Mouse (Mus musculus) forebrain, embryonic 16.5 days (tissue): ENCODE results near the gene Tex14. TPM values are rescaled to one million over a fixed set of nuclear protein-coding genes. Genes with fewer than 3 reads are reported as not detected.
"Not testable (repeated sequence)": the region's sequence is repeated elsewhere in the genome, so short reads cannot be mapped to it uniquely, and the experiment has no call there.

Experiments used
- ATAC-seq: fragments of 200-750 bp; cut with Nextera tagmentation; 2 replicates; pipeline ENCODE4 v1.8.0; 2017; ENCODE audit warnings: mild to moderate bottlenecking, moderate library complexity
- H3K27ac ChIP-seq: fragments of 300-500 bp; sonication (generic); 2 replicates; pipeline ENCODE4 v1.5.1; 2014; ENCODE audit warnings: low read length, control low read depth
- H3K27me3 ChIP-seq: fragments of 300-500 bp; sonication (generic); replicated peaks from 2 replicates; pipeline ENCODE4 v1.6.1; 2014; ENCODE audit warnings: low read length; ENCODE audit not compliant: control insufficient read depth, insufficient read depth
- H3K36me3 ChIP-seq: fragments of 300-500 bp; sonication (generic); 2 replicates; pipeline ENCODE4 v1.6.1; 2014; ENCODE audit not compliant: control insufficient read depth, insufficient read depth
- H3K4me1 ChIP-seq: fragments of 300-500 bp; sonication (generic); replicated peaks from 2 replicates; pipeline ENCODE4 v1.6.1; 2014; ENCODE audit warnings: low read length; ENCODE audit not compliant: control insufficient read depth, insufficient read depth
- H3K4me2 ChIP-seq: fragments of 300-500 bp; sonication (generic); 2 replicates; pipeline ENCODE4 v1.6.1; 2014; ENCODE audit warnings: mild to moderate bottlenecking, low read length, control low read depth
- H3K4me3 ChIP-seq: fragments of 300-500 bp; sonication (generic); replicated peaks from 2 replicates; pipeline ENCODE4 v1.5.1; 2014; ENCODE audit warnings: mild to moderate bottlenecking, low read length, control low read depth
- H3K9ac ChIP-seq: fragments of 300-500 bp; sonication (generic); replicated peaks from 2 replicates; pipeline ENCODE4 v1.6.1; 2014; ENCODE audit warnings: low read depth, low read length, control low read depth
- H3K9me3 ChIP-seq: fragments of 300-500 bp; sonication (generic); 2 replicates; pipeline ENCODE4 v1.6.1; 2016; ENCODE audit warnings: low read length; ENCODE audit not compliant: control insufficient read depth
- WGBS: fragments of 180-500 bp; shearing (Covaris S2); extraction: QIAGEN DNeasy Blood & Tissue Kit; methylation state at CpG from one replicate; pipeline ENCODE4 v1.1.7; 2014; 5-methylcytosine and 5-hydroxymethylcytosine counted together
- polyA plus RNA-seq: library from polyadenylated mRNA; unstranded; fragments of >200 nt; fragmentation: Nextera tagmentation; extraction: Ambion mirVana; gene quantifications from 2 replicates; pipeline ENCODE4 v1.2.1, GENCODE M21; 2015

The Tex14 gene
- polyA plus RNA-seq, 1 experiment from 2014 or later = 0.63 TPM

DNA sequence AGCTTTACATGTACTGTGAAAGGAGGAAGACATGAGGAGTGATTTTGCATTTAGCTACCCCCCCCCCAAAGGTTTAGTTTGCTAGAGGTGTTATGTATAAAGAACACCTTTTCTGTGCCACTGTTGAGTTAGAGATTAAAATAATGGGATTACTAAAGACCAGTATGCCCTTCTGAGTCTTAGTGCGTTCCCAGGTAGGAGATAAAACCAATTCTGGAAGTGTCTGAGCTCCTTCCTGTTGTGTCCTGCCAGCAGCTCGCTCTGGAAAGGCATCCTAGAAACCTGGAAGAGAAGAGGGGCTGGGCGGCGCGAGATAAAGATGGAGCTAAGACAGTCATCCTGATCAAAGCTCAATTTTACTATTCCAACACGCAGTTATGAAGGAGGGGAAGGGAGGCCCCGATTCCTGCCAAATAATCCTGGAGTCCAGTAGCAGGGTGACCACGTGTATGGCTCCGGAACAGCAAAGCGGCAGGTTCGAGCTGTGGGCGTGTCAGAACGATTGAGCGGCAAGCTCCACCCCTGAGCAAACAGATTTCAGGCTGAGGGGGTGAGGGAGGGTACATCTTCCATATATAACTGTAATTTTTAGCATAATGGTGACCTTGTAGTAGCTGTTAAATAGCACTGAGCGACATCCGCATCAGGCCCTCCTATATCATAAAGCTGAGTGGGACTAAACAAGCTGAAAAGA, 40.0 kb downstream of the Tex14 start:
- Histone ChIP-seq H3K36me3 (no peaks in the 10 kb centered on the region), H3K9ac (no peak overlapping the region), H3K4me3 (no peak overlapping the region), H3K9me3 (no peaks in the 10 kb centered on the region), H3K4me2 (no peak overlapping the region), H3K27me3 (no peaks in the 10 kb centered on the region), H3K27ac (no peak overlapping the region), H3K4me1 (peaks cover 11% of the 10 kb centered on the region; the same call in 1 of the 2 replicates)
- ATAC-seq = no peak
- WGBS = 9% methylated on average over 16 of the region's 16 CpGs

- 94% methylated on average over 2 of the region's 4 CpGs for WGBS
- H3K9me3 ChIP-seq, H3K4me2 ChIP-seq, H3K9ac ChIP-seq, ATAC-seq, H3K4me3 ChIP-seq, H3K27ac ChIP-seq, H3K27me3 ChIP-seq, H3K36me3 ChIP-seq: not testable (repeated sequence)
- H3K4me1 ChIP-seq = peaks cover 11% of the 10 kb centered on the region; the same call in 1 of the 2 replicates
Measured at GRCm38 (mm10) chr11:87445593-87445992, 40.7 kb downstream of the Tex14 start.

GRCm38 (mm10) chr11:87446159-87446558, 41.3 kb downstream of the Tex14 start:
- peaks cover 11% of the 10 kb centered on the region; the same call in 1 of the 2 replicates for H3K4me1 ChIP-seq
- no peaks in the 10 kb centered on the region for H3K9me3 ChIP-seq
- H3K27me3 ChIP-seq = no peaks in the 10 kb centered on the region
- H3K36me3 ChIP-seq = no peaks in the 10 kb centered on the region
- ATAC-seq = no peak
- H3K27ac ChIP-seq = no peak overlapping the region
- H3K4me3 ChIP-seq = no peak overlapping the region
- 89% methylated on average over 3 of the region's 3 CpGs for WGBS
- no peak overlapping the region for H3K9ac ChIP-seq
- no peak overlapping the region for H3K4me2 ChIP-seq

GRCm38 (mm10) chr11:87447429-87447828, 42.6 kb downstream of the Tex14 start:
- Histone ChIP-seq H3K9me3 (no peaks in the 10 kb centered on the region), H3K36me3 (no peaks in the 10 kb centered on the region), H3K4me1 (peaks cover 7% of the 10 kb centered on the region; the same call in 1 of the 2 replicates), H3K9ac (no peak overlapping the region), H3K4me2 (no peak overlapping the region), H3K27me3 (no peaks in the 10 kb centered on the region), H3K27ac (no peak overlapping the region), H3K4me3 (no peak overlapping the region)
- ATAC-seq = no peak

DNA sequence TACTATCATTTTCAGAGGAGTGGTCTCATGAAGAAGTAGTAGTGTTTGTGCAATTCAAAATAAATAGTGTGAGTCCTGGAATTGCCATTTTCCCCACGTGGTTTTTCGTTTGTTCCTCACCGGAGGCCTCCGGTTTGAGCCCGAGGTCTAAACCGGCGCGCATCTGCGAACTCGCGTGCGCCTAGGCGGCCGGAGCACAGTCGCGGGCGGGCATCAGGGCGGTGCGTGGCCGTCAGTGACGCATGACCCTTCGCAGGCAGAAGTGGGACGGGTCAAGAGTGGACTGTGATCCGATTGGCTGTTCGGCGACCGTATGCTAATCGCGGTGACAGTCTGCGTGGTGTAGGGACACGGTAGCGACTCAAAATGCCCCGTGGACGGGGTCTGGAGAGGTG, 43.2 kb downstream of the Tex14 start:
- H3K36me3 ChIP-seq, H3K4me1 ChIP-seq, H3K9me3 ChIP-seq, H3K27me3 ChIP-seq: not testable (repeated sequence)
- H3K27ac ChIP-seq = peak overlapping the region; percentile 69
- H3K4me2 ChIP-seq = peak overlapping the region; percentile 65
- ATAC-seq = peak; percentile 92
- H3K9ac ChIP-seq = peak overlapping the region; percentile 59
- peak overlapping the region; percentile 46 for H3K4me3 ChIP-seq
- 0% methylated on average over 31 of the region's 34 CpGs for whole genome bisulfite sequencing

DNA sequence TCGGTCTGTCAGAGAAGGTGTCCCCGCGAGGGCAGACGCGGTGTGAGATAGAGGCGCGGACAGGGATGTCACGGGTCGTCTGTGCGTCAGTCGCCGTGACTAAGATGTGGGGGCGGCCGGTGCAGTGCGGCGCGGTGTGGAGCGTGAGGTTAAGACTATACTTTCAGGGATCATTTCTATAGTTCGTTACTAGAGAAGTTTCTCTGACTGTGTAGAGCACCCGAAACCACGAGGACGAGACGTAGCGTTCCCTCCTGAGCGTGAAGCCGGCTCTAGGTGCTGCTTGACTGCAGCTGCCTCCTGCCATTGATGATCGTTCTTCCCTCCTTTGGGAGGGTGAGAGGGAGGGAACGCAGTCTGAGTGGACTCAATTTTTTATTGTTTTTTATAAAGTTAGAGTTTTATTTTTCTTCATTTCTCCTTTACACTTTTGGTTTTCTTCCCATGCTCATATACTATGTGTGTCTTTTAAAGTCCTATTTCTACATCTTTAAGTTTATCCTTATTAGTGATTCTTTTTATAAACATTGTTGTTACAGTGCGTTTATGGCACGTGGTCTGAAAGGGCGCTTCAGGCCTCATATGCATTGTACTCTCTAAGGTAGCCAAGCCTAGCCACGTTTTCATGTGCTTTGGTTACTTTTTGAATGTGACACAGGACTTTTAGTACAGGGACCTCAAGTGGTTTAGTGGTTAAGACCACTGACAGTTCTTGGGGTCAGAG, 43.8 kb downstream of the Tex14 start:
- H3K27ac ChIP-seq = peak overlapping the region; percentile 50
- not testable (repeated sequence) for H3K27me3 ChIP-seq, H3K36me3 ChIP-seq, H3K9ac ChIP-seq, H3K4me2 ChIP-seq, H3K9me3 ChIP-seq, H3K4me1 ChIP-seq
- peak; percentile 94 for ATAC-seq
- WGBS = 0% methylated on average over 6 of the region's 32 CpGs
- H3K4me3 ChIP-seq = peak overlapping the region; percentile 46

DNA sequence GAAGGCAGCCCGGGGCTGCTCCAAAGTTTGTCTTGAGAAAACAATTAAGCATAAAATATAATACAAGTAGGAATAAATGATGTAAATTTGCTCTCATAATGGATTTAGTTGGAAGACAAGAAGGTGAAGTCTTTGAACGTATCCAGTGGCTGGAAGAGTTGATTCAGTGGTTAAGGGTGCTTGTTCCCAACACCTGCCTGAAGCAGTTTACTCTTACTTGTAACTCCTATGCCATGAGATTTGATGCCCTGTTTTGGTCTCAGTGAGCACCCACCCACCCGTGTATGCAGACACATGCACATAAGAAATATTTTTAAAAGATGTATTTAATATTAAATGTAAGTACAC, 44.3 kb downstream of the Tex14 start:
- Histone ChIP-seq H3K4me3 (no peak overlapping the region), H3K4me1 (0 out of 2 replicates have a peak, but pooled peaks cover 4% of the 10 kb centered on the region), H3K9me3 (no peaks in the 10 kb centered on the region), H3K27ac (peak overlapping the region; percentile 50), H3K9ac (no peak overlapping the region), H3K4me2 (no peak overlapping the region), H3K36me3 (no peaks in the 10 kb centered on the region), H3K27me3 (no peaks in the 10 kb centered on the region)
- no peak for ATAC-seq
- WGBS = 6% methylated on average over 3 of the region's 3 CpGs

- not testable (repeated sequence) for H3K4me2 ChIP-seq, H3K4me1 ChIP-seq, H3K4me3 ChIP-seq, H3K27me3 ChIP-seq, H3K9me3 ChIP-seq, H3K27ac ChIP-seq, H3K36me3 ChIP-seq, H3K9ac ChIP-seq, ATAC-seq
- 62% methylated on average over 5 of the region's 5 CpGs for WGBS
Measured at GRCm38 (mm10) chr11:87449847-87450246, 45.0 kb downstream of the Tex14 start.

DNA sequence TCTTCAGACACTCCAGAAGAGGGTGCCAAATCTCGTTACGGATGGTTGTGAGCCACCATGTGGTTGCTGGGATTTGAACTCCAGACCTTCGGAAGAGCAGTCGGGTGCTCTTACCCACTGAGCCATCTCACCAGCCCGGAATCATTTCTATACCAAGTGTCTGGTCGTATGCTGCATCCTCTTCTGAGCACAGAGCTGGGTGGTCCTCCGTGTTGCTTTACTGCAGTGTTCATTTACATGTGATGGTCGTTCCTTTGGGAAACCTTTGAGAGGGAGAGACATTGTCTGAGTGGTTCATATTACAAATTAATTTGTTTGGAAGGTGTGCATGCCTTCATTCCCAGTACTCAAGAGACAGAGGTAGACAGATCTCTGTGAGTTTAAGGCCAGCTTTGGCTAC, 47.9 kb downstream of the Tex14 start:
- not testable (repeated sequence) for H3K4me1 ChIP-seq, H3K27me3 ChIP-seq, H3K4me3 ChIP-seq, ATAC-seq, H3K9ac ChIP-seq, H3K4me2 ChIP-seq, H3K36me3 ChIP-seq, H3K27ac ChIP-seq, H3K9me3 ChIP-seq
- WGBS = 68% methylated on average over 6 of the region's 8 CpGs
